Mouse (Mus musculus) CH12.LX (cell line): ENCODE measurements around the gene Serpinf1. TPM values are rescaled to one million over a fixed set of nuclear protein-coding genes. Genes with fewer than 3 reads are reported as not detected.

Experiments
- DNase-seq: peaks from one replicate; pipeline ENCODE4 v3.0.0-alpha.2; 2013; ENCODE audit errors: extremely low read depth
- H3K27ac ChIP-seq: 2 replicates; pipeline ENCODE4 v1.5.1; 2012; ENCODE audit warnings: low read depth, mild to moderate bottlenecking, control low read depth, moderate library complexity; ENCODE audit not compliant: insufficient read depth
- H3K27me3 ChIP-seq: replicated peaks from 2 replicates; pipeline ENCODE3; 2012; ENCODE audit warnings: inconsistent platforms
- H3K36me3 ChIP-seq, 2 experiments: replicated peaks in 1 of 2; 2 replicates each; pipeline versions ENCODE3 to v1.6.1; 2012; ENCODE audit warnings: inconsistent platforms in 1 of 2, low read length in 1 of 2, mild to moderate bottlenecking in 1 of 2, mixed read lengths in 1 of 2, moderate library complexity in 1 of 2; ENCODE audit not compliant: control insufficient read depth in 1 of 2, insufficient read depth in 1 of 2
- H3K4me1 ChIP-seq, 2 experiments: 2 replicates each; pipeline ENCODE4 v1.6.1; 2012; ENCODE audit warnings: inconsistent platforms in 1 of 2, moderate library complexity in 1 of 2; ENCODE audit not compliant: insufficient read depth in 2 of 2, control insufficient read depth in 1 of 2
- H3K4me2 ChIP-seq: 2 replicates; pipeline ENCODE4 v1.6.1; 2012; ENCODE audit warnings: low read depth, mild to moderate bottlenecking, control low read depth; ENCODE audit not compliant: poor library complexity, insufficient read depth, severe bottlenecking
- H3K4me3 ChIP-seq, 3 experiments: fragments of 150-350 bp in 1 of 3; sonication (generic) in 1 of 3; replicated peaks in 1 of 3; 2 replicates each; pipeline versions ENCODE3 to v1.5.1; 2011 to 2012; ENCODE audit warnings: low read depth in 2 of 3, low read length in 2 of 3, mild to moderate bottlenecking in 2 of 3, moderate library complexity in 2 of 3, control low read depth in 1 of 3, improper control_type of control experiment in 1 of 3, inconsistent platforms in 1 of 3, mixed read lengths in 1 of 3; ENCODE audit not compliant: poor library complexity in 1 of 3
- H3K79me2 ChIP-seq: replicated peaks from 2 replicates; pipeline ENCODE4 v1.6.1; 2012; ENCODE audit warnings: mild to moderate bottlenecking, moderate library complexity; ENCODE audit not compliant: control insufficient read depth, poor library complexity, insufficient read depth, severe bottlenecking; ENCODE audit errors: extremely low read depth
- H3K9ac ChIP-seq: 2 replicates; pipeline ENCODE4 v1.6.1; 2012; ENCODE audit warnings: low read depth, mild to moderate bottlenecking, control low read depth, moderate library complexity; ENCODE audit not compliant: insufficient read depth
- H3K9me3 ChIP-seq: replicated peaks from 2 replicates; pipeline ENCODE3; 2012; ENCODE audit warnings: low read length, inconsistent platforms, mixed read lengths
- BHLHE40 ChIP-seq: IDR thresholded peaks from 2 replicates; pipeline ENCODE4 v1.6.1; 2011; ENCODE audit warnings: mild to moderate bottlenecking, low read depth, low read length, improper control_type of control experiment
- CTCF ChIP-seq, 2 experiments: IDR thresholded peaks in 1 of 2; conservative IDR thresholded peaks in 1 of 2; 2 replicates each; pipeline ENCODE4 v1.5.1; 2011 to 2012; ENCODE audit warnings: low read depth in 2 of 2, low read length in 2 of 2, improper control_type of control experiment in 1 of 2, inconsistent platforms in 1 of 2, mild to moderate bottlenecking in 1 of 2, moderate library complexity in 1 of 2
- E2F4 ChIP-seq: IDR thresholded peaks from 2 replicates; pipeline ENCODE4 v1.6.1; 2011; ENCODE audit warnings: low read depth, low read length, improper control_type of control experiment; ENCODE audit not compliant: insufficient replicate concordance
- GABPA ChIP-seq: IDR thresholded peaks from 2 replicates; pipeline ENCODE4 v1.6.1; 2012; ENCODE audit warnings: low read depth, low read length, improper control_type of control experiment, inconsistent platforms; ENCODE audit not compliant: insufficient replicate concordance
- IRF4 ChIP-seq: IDR thresholded peaks from 2 replicates; pipeline ENCODE4 v1.6.1; 2014; ENCODE audit warnings: low read depth, mild to moderate bottlenecking, inconsistent platforms, low read length, improper control_type of control experiment
- MAFK ChIP-seq: IDR thresholded peaks from 2 replicates; pipeline ENCODE4 v1.6.1; 2011; ENCODE audit warnings: low read length, improper control_type of control experiment; ENCODE audit not compliant: insufficient replicate concordance
- MEF2A ChIP-seq: IDR thresholded peaks from 2 replicates; pipeline ENCODE4 v1.6.1; 2014; ENCODE audit warnings: low read depth, mild to moderate bottlenecking, inconsistent platforms, low read length, improper control_type of control experiment, borderline replicate concordance
- MYC ChIP-seq: IDR thresholded peaks from 2 replicates; pipeline ENCODE4 v1.6.1; 2011; ENCODE audit warnings: low read depth, mild to moderate bottlenecking, improper control_type of control experiment, low read length
- PAX5 ChIP-seq: IDR thresholded peaks from 2 replicates; pipeline ENCODE4 v1.6.1; 2012; ENCODE audit warnings: low read length, inconsistent platforms, mixed read lengths
- POLR2AphosphoS2 ChIP-seq: IDR thresholded peaks from 2 replicates; pipeline ENCODE4 v1.6.1; 2011; ENCODE audit warnings: low read depth, low read length, improper control_type of control experiment
- RAD21 ChIP-seq: IDR thresholded peaks from 2 replicates; pipeline ENCODE4 v1.6.1; 2011; ENCODE audit warnings: low read depth, mild to moderate bottlenecking, low read length, improper control_type of control experiment, moderate library complexity
- SMC3 ChIP-seq: IDR thresholded peaks from 2 replicates; pipeline ENCODE4 v1.6.1; 2011; ENCODE audit warnings: low read depth, low read length, improper control_type of control experiment
- TCF12 ChIP-seq: IDR thresholded peaks from 2 replicates; pipeline ENCODE4 v1.6.1; 2014; ENCODE audit warnings: low read depth, mild to moderate bottlenecking, inconsistent platforms, low read length, improper control_type of control experiment
- UBTF ChIP-seq: IDR thresholded peaks from 2 replicates; pipeline ENCODE4 v1.6.1; 2012; ENCODE audit warnings: low read depth, mild to moderate bottlenecking, inconsistent platforms, low read length, improper control_type of control experiment, moderate library complexity
- USF1 ChIP-seq: IDR thresholded peaks from 2 replicates; pipeline ENCODE4 v1.6.1; 2014; ENCODE audit warnings: low read depth, mild to moderate bottlenecking, inconsistent platforms, low read length, improper control_type of control experiment
- dilution Hi-C: fragments of 300-500 bp; cut with MboI; formaldehyde crosslinking; loops from 2 replicates; pipeline ENCODE4 v1.14.3; 2020; ENCODE audit warnings: low sequenced_read_pairs; ENCODE audit not compliant: extremely low pct_unique_long_range_greater_than_20kb, extremely low pct_ligation_motif_present
- in situ Hi-C: fragments of 300-500 bp; cut with MboI; formaldehyde crosslinking; loops from 3 replicates; pipeline ENCODE4 v1.14.3; 2019; ENCODE audit warnings: low sequenced_read_pairs, low pct_ligation_motif_present, low pct_unique_long_range_greater_than_20kb, mixed read lengths
- polyA plus RNA-seq: library from polyadenylated mRNA; unstranded; fragments of >175 nt; gene quantifications from 2 replicates; pipeline ENCODE4 v1.2.1, GENCODE M21; 2012; ENCODE audit warnings: low read depth; ENCODE audit not compliant: insufficient read length
- total RNA-seq, 2 experiments: library from RNA; depleted of rRNA; stranded (reverse); fragments of 300-350 nt in 1 of 2; fragments of >200 nt in 1 of 2; gene quantifications; 2 replicates each; pipeline ENCODE4 v1.2.3; 2012 to 2014

The Serpinf1 gene
- total and polyA plus RNA-seq, 3 experiments, result 26.0 to 131 (median 56.5) TPM

GRCm38 (mm10) chr11:75409679-75410575, 12.6 kb downstream of the Serpinf1 start (continued):
- TF ChIP-seq IRF4 (peak; percentile 88), MEF2A (peak; percentile 61; the same call in 1 of the 2 replicates), MYC (no peak), UBTF (no peak; the same call in 1 of the 2 replicates), PAX5 (no peak), BHLHE40 (peak; percentile 95), POLR2AphosphoS2 (peak; percentile 47), MAFK (no peak), E2F4 (0 out of 2 replicates have a peak, but pooled peaks have one; percentile 15), RAD21 (no peak; the same call in none of the 2 replicates), GABPA (no peak)

- Histone ChIP-seq H3K27ac (no peak overlapping the region), H3K9ac (no peak overlapping the region), H3K9me3 (no peaks in the 10 kb centered on the region), H3K79me2 (no peaks in the 10 kb centered on the region), H3K4me3 (no peak overlapping the region), H3K4me2 (no peak overlapping the region), H3K4me1 (peaks cover 24 to 47% of the 10 kb centered on the region in 2 experiments), H3K36me3 (peaks cover 9 to 46% of the 10 kb centered on the region in 2 experiments), H3K27me3 (no peaks in the 10 kb centered on the region)
- peak; percentile 71 for DNase-seq
- in situ Hi-C loops, result no loop called here
- TF ChIP-seq TCF12 (no peak), SMC3 (peak; percentile 70), MAFK (no peak), CTCF (conservative IDR thresholded peaks at IDR 0.05 in 1 of 2, IDR thresholded peaks at IDR 0.05 in 1 of 2; ENCODE audit: low read depth in 2 of 2, low read length in 2 of 2) (peak; percentile 76 to 92), RAD21 (peak; percentile 60)
- dilution Hi-C loops, result no loop called here
Observed at GRCm38 (mm10) chr11:75406865-75407264, 15.6 kb downstream of the Serpinf1 start.

- peaks cover 19 to 42% of the 10 kb centered on the region in 2 experiments for H3K4me1 ChIP-seq
- H3K27me3 ChIP-seq, result no peaks in the 10 kb centered on the region
- no peak for TF ChIP-seq USF1
- TF ChIP-seq SMC3, result peak; percentile 22; the same call in 1 of the 2 replicates
- TF ChIP-seq CTCF (conservative IDR thresholded peaks at IDR 0.05 in 1 of 2, IDR thresholded peaks at IDR 0.05 in 1 of 2; ENCODE audit: low read depth in 2 of 2, low read length in 2 of 2), result peak in 1 of 2 experiments; percentile 46; a peak in 2 of 4 replicates
- TF ChIP-seq RAD21, result peak; percentile 25
- in situ Hi-C loops, result no loop called here
- H3K27ac ChIP-seq, result no peak overlapping the region
- H3K36me3 ChIP-seq, result peaks cover 9 to 53% of the 10 kb centered on the region in 2 experiments
- H3K9me3 ChIP-seq, result no peaks in the 10 kb centered on the region
- H3K4me2 ChIP-seq, result no peak overlapping the region
- H3K4me3 ChIP-seq, result no peak overlapping the region
- H3K9ac ChIP-seq, result no peak overlapping the region
- dilution Hi-C loops, result no loop called here
- no peak for DNase-seq
- H3K79me2 ChIP-seq, result no peaks in the 10 kb centered on the region
Observed at GRCm38 (mm10) chr11:75406104-75406503, 16.4 kb downstream of the Serpinf1 start.
